Mouse (Mus musculus): Measurements from ENCODE around the gene Vamp4. TPM values are rescaled to one million over a fixed set of nuclear protein-coding genes. Genes with fewer than 3 reads are reported as not detected.
"Not testable (repeated sequence)": the region's sequence is repeated elsewhere in the genome, so short reads cannot be mapped to it uniquely, and the experiment has no call there.

Gene Vamp4
- total RNA-seq, 2 experiments from 2014 or later: 40.8 to 42.1 TPM

- no peak for DNase-seq (ENCODE audit: low spot score in 2 of 2)
These were observed 16.0 kb downstream of the Vamp4 start for GRCm38 (mm10) chr1:162586282-162586681.

GRCm38 (mm10) chr1:162588606-162589005 lies 18.3 kb downstream of the Vamp4 start:
- DNase-seq (ENCODE audit: low spot score in 2 of 2): no peak

DNA sequence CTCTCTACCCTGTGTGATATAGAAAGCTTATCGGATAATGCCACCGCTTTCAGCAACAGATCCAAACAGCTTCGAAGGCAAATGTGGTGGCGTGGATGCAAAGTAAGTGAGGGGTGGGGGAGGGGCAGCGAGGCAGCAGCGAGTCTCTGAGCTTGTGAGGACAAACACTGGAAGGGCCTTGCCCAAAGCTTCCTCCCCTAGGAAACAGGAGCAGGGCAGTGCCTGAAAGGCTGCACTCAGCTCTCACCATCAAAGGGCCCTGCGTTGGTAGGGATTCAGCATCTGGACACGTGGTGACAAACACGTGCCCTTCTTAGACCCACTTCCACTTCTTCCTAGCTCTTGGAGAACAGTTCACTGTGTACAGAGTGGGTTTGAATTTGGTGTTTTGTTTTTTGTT lies 19.1 kb downstream of the Vamp4 start:
- DNase-seq (ENCODE audit: low spot score in 2 of 2): no peak

DNA sequence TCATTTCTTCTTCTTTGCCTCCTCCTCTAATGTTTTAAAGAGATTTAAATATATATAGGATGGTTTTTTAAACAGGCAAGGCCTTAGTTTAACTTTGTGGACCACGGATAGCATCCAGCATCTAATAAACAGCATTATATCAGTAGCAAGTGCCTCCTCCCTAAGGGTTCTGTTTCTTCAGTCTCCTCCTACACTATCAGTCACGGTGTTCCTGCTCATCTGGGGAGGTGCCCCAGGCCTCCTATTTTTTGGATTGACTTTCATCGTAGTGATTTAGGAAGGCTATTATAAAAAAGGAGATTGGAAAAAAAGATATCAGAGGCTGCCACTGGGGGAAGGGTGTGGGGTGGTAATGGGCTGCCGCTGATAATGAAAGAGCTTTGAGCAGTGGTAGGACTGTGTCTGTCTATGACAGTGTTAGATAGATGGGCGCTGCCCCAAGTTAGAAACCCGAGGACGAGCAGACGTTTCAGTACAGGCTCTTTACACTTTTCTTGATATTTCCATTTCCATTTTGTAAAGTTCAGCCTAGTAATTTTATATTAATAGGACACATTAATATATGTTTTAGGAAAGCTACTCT lies 20.2 kb downstream of the Vamp4 start:
- DNase-seq (ENCODE audit: low spot score in 2 of 2): no peak

- DNase-seq (ENCODE audit: low spot score in 2 of 2): no peak
These were observed 27.2 kb downstream of the Vamp4 start for GRCm38 (mm10) chr1:162597379-162598102.

GRCm38 (mm10) chr1:162599617-162600016 lies 29.3 kb downstream of the Vamp4 start:
- DNase-seq (ENCODE audit: low spot score in 2 of 2): no peak

- no peak for DNase-seq (ENCODE audit: low spot score in 2 of 2)
These were observed 31.0 kb downstream of the Vamp4 start for GRCm38 (mm10) chr1:162601288-162601687.

DNA sequence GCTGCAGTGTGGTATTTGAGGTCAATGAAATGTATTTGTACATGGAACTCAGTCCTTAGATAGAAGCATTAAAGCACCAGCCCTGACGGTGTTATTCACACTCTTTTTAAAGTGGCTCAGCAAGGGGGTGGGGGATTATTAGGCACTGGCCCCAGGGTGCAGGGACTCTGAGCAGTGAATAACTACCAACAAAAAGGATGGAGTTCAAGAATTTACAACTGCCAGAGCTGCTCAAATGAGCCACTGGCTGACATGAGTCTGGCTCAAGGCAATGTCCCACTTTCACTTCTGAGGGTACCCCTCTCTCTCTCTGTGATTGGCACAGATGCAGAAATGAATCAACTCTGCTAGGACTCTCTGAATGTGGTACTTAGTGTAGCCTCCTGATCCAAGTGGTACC lies 37.8 kb downstream of the Vamp4 start:
- no peak for DNase-seq (ENCODE audit: low spot score in 2 of 2)

DNA sequence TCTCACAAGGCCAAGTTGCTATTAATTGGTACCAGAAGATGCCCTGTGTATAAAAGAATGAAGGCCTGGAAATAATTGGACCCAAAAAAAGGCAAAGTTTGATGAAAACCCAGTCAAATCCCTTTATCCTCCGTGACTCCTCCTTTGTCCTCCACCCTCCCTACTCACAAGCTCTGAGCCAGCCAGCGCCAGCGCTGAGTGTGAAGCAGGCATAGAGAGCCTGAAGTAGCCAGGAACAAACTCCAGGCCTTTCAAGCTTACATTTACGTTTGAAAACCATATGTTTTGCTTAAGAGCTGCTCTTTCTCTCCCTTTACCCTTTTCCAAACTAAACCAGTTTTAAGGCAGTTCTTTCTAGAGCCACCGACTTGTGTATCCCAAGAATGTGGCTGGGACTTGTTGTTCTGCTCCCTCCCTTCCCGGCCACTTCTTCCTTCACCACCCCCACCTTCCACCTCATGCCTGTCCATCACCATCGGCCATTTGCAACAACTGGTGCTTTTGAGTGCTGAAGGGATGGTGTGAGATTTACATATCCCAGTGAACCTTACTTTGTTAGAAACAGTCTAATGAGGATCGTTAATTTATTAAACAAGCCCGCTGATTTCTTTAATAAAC lies 39.4 kb downstream of the Vamp4 start:
- no peak for DNase-seq (ENCODE audit: low spot score in 2 of 2)

DNA sequence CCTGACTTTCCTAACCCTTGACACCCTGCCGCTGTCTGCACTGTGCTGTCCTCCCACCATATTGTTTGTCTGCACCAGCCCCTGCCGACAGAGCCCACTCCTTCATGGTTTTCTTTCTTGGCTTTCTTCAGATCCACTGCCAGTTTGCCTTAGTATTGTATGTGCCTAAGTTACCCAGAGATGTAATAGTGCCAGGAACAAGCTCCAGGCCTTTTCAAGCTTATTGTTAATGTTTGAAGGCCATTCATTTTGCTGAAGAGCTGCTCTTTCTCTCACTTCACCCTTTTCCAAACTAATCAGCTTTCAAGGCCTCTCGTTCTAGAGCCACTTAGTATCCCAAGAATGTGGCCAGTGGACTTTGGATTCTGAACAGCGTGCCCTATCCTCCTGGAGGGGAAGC lies 40.9 kb downstream of the Vamp4 start:
- no peak for DNase-seq (ENCODE audit: low spot score in 2 of 2)

- DNase-seq (ENCODE audit: low spot score in 2 of 2): no peak
These were observed 45.2 kb downstream of the Vamp4 start for GRCm38 (mm10) chr1:162615511-162615910.

DNA sequence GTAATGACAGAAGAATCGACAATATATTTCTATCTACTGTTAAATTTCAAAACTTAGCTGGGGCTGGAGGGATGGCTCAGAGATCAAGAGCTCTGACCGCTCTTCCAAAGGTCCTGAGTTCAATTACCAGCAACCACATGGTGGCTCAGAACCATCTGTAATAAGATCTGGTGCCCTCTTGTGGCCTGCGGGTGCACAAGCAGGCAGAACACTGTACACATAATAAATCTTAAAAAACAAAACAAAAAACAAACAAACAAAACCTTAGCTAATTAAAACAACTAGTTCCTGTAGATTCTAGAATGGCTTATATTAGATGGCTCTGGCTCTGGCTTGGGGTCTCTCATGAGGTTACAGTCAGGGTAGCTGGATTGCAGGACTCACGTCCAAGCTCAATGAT lies 50.2 kb downstream of the Vamp4 start:
- DNase-seq (ENCODE audit: low spot score in 2 of 2): no peak

GRCm38 (mm10) chr1:162623895-162624294 lies 53.6 kb downstream of the Vamp4 start:
- DNase-seq (ENCODE audit: low spot score in 2 of 2): no peak

- no peak for DNase-seq (ENCODE audit: low spot score in 2 of 2)
These were observed 54.9 kb downstream of the Vamp4 start for GRCm38 (mm10) chr1:162625229-162625628.

GRCm38 (mm10) chr1:162627821-162628220 lies 57.5 kb downstream of the Vamp4 start:
- not testable (repeated sequence) for DNase-seq (ENCODE audit: low spot score in 2 of 2)

DNA sequence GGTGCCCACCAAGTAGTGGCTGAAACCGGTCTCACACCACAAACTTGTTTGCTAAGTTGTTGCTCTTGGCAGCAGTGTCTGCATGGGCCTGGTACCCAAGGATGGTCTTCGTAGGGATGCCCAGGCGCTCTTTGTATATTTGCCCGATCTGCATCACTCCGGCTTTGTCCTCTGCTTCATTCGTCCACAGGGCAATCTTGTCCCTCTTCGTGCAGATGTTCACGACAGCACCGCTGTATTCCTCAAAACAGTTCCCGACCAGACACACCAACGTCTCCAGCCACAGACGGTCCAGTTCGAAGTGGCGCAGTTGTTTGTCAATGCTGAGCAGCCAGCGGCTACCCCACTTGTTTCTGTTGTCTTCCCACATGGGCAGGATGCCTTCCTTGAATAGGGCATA lies 58.0 kb downstream of the Vamp4 start:
- not testable (repeated sequence) for DNase-seq (ENCODE audit: low spot score in 2 of 2)

- DNase-seq (ENCODE audit: low spot score in 2 of 2): not testable (repeated sequence)
These were observed 65.1 kb downstream of the Vamp4 start for GRCm38 (mm10) chr1:162635291-162635931.

GRCm38 (mm10) chr1:162636516-162636915 lies 66.2 kb downstream of the Vamp4 start:
- no peak for DNase-seq (ENCODE audit: low spot score in 2 of 2)

- no peak for DNase-seq (ENCODE audit: low spot score in 2 of 2)
These were observed 68.2 kb downstream of the Vamp4 start for GRCm38 (mm10) chr1:162638535-162638934.

- DNase-seq (ENCODE audit: low spot score in 2 of 2): no peak
These were observed 68.9 kb downstream of the Vamp4 start, which contains the start of gene Myoc for GRCm38 (mm10) chr1:162639051-162639750. Gene Myoc (plus strand): TSS chr1:162639155.

GRCm38 (mm10) chr1:162639861-162640260 lies 69.5 kb downstream of the Vamp4 start:
- DNase-seq (ENCODE audit: low spot score in 2 of 2): no peak

All from adrenal gland, postnatal 4 days (tissue).